Mouse (Mus musculus): ENCODE measurements around the gene Krt82.

Gene Krt82
- long read RNA-seq, experiment 1 = 0 reads
- long read RNA-seq, experiment 2 = 0 reads

GRCm38 (mm10) chr15:101550567-101550966 is at the start of gene Krt82:
Krt82 (minus strand) TSS chr15:101550667.
- intact Hi-C loops (cut with DNase I) = no loop called here

GRCm38 (mm10) chr15:101599123-101599522 is 48.7 kb upstream of the Krt82 start:
- intact Hi-C loops (cut with DNase I) = no loop called here

- intact Hi-C loops (cut with DNase I) = no loop called here
These were observed 37.7 kb upstream of the Krt82 start for GRCm38 (mm10) chr15:101588216-101588615.

GRCm38 (mm10) chr15:101584456-101584855 is 34.0 kb upstream of the Krt82 start:
- intact Hi-C loops (cut with DNase I) = no loop called here

GRCm38 (mm10) chr15:101583211-101583965 is 32.9 kb upstream of the Krt82 start:
- intact Hi-C loops (cut with DNase I) = no loop called here

- intact Hi-C loops (cut with DNase I) = no loop called here
These were observed 31.2 kb upstream of the Krt82 start for GRCm38 (mm10) chr15:101581701-101582100.

- intact Hi-C loops (cut with DNase I) = no loop called here
These were observed 25.0 kb upstream of the Krt82 start for GRCm38 (mm10) chr15:101575506-101575905.

GRCm38 (mm10) chr15:101573796-101574345 is 23.4 kb upstream of the Krt82 start, which contains the start of gene Krt75:
Krt75 (minus strand) TSS chr15:101573904.
- intact Hi-C loops (cut with DNase I) = no loop called here

GRCm38 (mm10) chr15:101567780-101568179 is 17.3 kb upstream of the Krt82 start:
- intact Hi-C loops (cut with DNase I) = no loop called here

- intact Hi-C loops (cut with DNase I) = no loop called here
These were observed 12.4 kb upstream of the Krt82 start, which contains the start of gene Krt90 for GRCm38 (mm10) chr15:101562850-101563249. Krt90 (minus strand) TSS chr15:101562950.

GRCm38 (mm10) chr15:101558034-101558646 is 7.7 kb upstream of the Krt82 start:
- intact Hi-C loops (cut with DNase I) = no loop called here

- intact Hi-C loops (cut with DNase I) = no loop called here
These were observed 2.7 kb upstream of the Krt82 start for GRCm38 (mm10) chr15:101553169-101553568.

- intact Hi-C loops (cut with DNase I) = no loop called here
These were observed 1.7 kb upstream of the Krt82 start for GRCm38 (mm10) chr15:101552188-101552587.

- intact Hi-C loops (cut with DNase I) = no loop called here
These were observed 6.0 kb downstream of the Krt82 start for GRCm38 (mm10) chr15:101544478-101544877.

- intact Hi-C loops (cut with DNase I) = no loop called here
These were observed 7.9 kb downstream of the Krt82 start for GRCm38 (mm10) chr15:101542543-101542942.

GRCm38 (mm10) chr15:101538580-101538900 is 11.9 kb downstream of the Krt82 start:
- intact Hi-C loops (cut with DNase I) = no loop called here

- intact Hi-C loops (cut with DNase I) = no loop called here
These were observed 12.4 kb downstream of the Krt82 start for GRCm38 (mm10) chr15:101537864-101538579.

- intact Hi-C loops (cut with DNase I) = no loop called here
These were observed 14.2 kb downstream of the Krt82 start for GRCm38 (mm10) chr15:101536054-101536850.

GRCm38 (mm10) chr15:101532720-101533119 is 17.7 kb downstream of the Krt82 start, which contains the start of gene Krt84:
Krt84 (minus strand) TSS chr15:101532820.
- intact Hi-C loops (cut with DNase I) = no loop called here

GRCm38 (mm10) chr15:101522556-101523232 is 27.8 kb downstream of the Krt82 start:
- intact Hi-C loops (cut with DNase I) = loop anchor here (5.0 kb wide), 3 partner anchors 250 to 540 kb away; no protein-coding TSS in a partner anchor

Data from adrenal gland (tissue).